ENCODE assay signal across 16 mouse cellular contexts in the genomic region with DNA sequence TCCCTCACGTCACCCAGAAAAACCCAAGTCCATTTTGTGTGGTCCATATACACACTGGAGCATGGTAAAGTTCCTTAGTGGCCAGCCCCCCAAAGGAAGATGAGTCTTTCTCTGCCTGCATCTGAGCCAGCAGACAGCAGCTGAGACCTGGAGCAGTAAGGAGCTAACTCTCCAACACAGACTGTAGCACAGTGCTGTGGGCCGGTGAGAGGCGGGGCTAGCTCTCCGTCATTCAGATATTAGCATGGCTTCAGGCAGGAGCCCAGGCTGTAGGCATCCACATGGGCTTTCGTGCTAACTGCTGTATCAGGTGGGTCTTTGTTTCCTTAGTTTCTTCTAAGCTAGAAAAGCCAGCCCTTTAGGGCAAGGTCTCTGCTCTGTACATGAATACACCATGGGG. TPM values are rescaled to one million over a fixed set of nuclear protein-coding genes. Genes with fewer than 3 reads are reported as not detected.
DNase-seq lines count a peak whose midpoint lies in the region; ATAC-seq lines count a peak whose summit lies in the region.
"Had no signal": no experiment of that assay in that cellular context is flagged by ENCODE, and none has a peak within 500 bp of the region (broad histone marks: within the 10 kb centered on the region; RNA-seq: fewer than 3 reads in every experiment).

No protein-coding gene starts in this region.

- no peaks in the 10 kb centered on the region for H3K9me3 ChIP-seq in neural tube, embryonic 11.5 days (ENCODE audit: control insufficient read depth, low read length)
- no peaks in the 10 kb centered on the region for H3K9me3 ChIP-seq in neural tube, embryonic 15.5 days (replicated peaks)
- H3K9me3 ChIP-seq in embryonic facial prominence, embryonic 11.5 days (replicated peaks; ENCODE audit: control insufficient read depth, low read length) = no peaks in the 10 kb centered on the region
- no peaks in the 10 kb centered on the region for H3K9me3 ChIP-seq in hindbrain, embryonic 16.5 days (ENCODE audit: control insufficient read depth, low read length)
- no peaks in the 10 kb centered on the region for H3K9me3 ChIP-seq in neural tube, embryonic 14.5 days (ENCODE audit: control insufficient read depth, low read length)
- H3K9me3 ChIP-seq: neural tube, embryonic 12.5 days had no signal

- peak; percentile 67; the same call in 1 of the 2 replicates for ATAC-seq in neural tube, embryonic 11.5 days (ENCODE audit: insufficient read depth, low FRiP score, low TSS enrichment)
- ATAC-seq in neural tube, embryonic 15.5 days (ENCODE audit: low FRiP score) = no peak
- ATAC-seq in embryonic facial prominence, embryonic 11.5 days (replicated peaks; ENCODE audit: insufficient number of reproducible peaks, low FRiP score, low TSS enrichment, low read depth) = peak; percentile 66
- peak; percentile 68; the same call in 1 of the 2 replicates for ATAC-seq in hindbrain, embryonic 16.5 days
- peak; percentile 87; the same call in 1 of the 2 replicates for ATAC-seq in neural tube, embryonic 14.5 days (ENCODE audit: low read depth)

- no peak overlapping the region for H3K9ac ChIP-seq in neural tube, embryonic 11.5 days (ENCODE audit: low read length)
- H3K9ac ChIP-seq in neural tube, embryonic 15.5 days (replicated peaks) = no peak overlapping the region
- H3K9ac ChIP-seq in embryonic facial prominence, embryonic 11.5 days (replicated peaks; ENCODE audit: low read length) = no peak overlapping the region
- no peak overlapping the region for H3K9ac ChIP-seq in hindbrain, embryonic 16.5 days (ENCODE audit: low read depth, low read length)
- H3K9ac ChIP-seq in neural tube, embryonic 14.5 days (replicated peaks; ENCODE audit: low read depth, low read length) = no peak overlapping the region
- H3K9ac ChIP-seq: liver, embryonic 14.5 days; neural tube, embryonic 12.5 days had no signal

- DNase-seq in neural tube, embryonic 11.5 days (ENCODE audit: low spot score) = peak; percentile 40
- peak; percentile 21 for DNase-seq in embryonic facial prominence, embryonic 11.5 days (ENCODE audit: low spot score)
- no peak for DNase-seq in cerebellum, adult 11 months
- no peak for DNase-seq in c-Kit-positive CD71-positive TER-119-positive erythroid progenitor cells, embryonic 14.5 days (ENCODE audit: low spot score)
- no peak for DNase-seq in layer of hippocampus, postnatal 25 days (ENCODE audit: extremely low spot score in 1 of 2, low spot score in 1 of 2)
- DNase-seq: adrenal gland, postnatal 25 days; cerebellum, adult 2 months; kidney, postnatal 36 days; right cerebral cortex, postnatal 4 days had no signal

- H3K27ac ChIP-seq in neural tube, embryonic 11.5 days (ENCODE audit: low read depth, low read length) = no peak overlapping the region
- no peak overlapping the region for H3K27ac ChIP-seq in neural tube, embryonic 15.5 days (replicated peaks)
- no peak overlapping the region for H3K27ac ChIP-seq in embryonic facial prominence, embryonic 11.5 days (replicated peaks; ENCODE audit: low read depth, low read length)
- no peak overlapping the region for H3K27ac ChIP-seq in hindbrain, embryonic 16.5 days (ENCODE audit: low read depth, low read length)
- H3K27ac ChIP-seq in neural tube, embryonic 14.5 days (ENCODE audit: low read depth, low read length) = no peak overlapping the region
- H3K27ac ChIP-seq: liver, embryonic 14.5 days; macrophage; neural tube, embryonic 12.5 days had no signal

- no peak overlapping the region for H3K4me3 ChIP-seq in neural tube, embryonic 11.5 days (ENCODE audit: low read depth, low read length)
- no peak overlapping the region for H3K4me3 ChIP-seq in neural tube, embryonic 15.5 days (replicated peaks)
- H3K4me3 ChIP-seq in embryonic facial prominence, embryonic 11.5 days (ENCODE audit: low read depth, low read length) = no peak overlapping the region
- H3K4me3 ChIP-seq in hindbrain, embryonic 16.5 days (ENCODE audit: low read length) = no peak overlapping the region
- H3K4me3 ChIP-seq in neural tube, embryonic 14.5 days (ENCODE audit: low read depth, low read length) = no peak overlapping the region
- H3K4me3 ChIP-seq: neural tube, embryonic 12.5 days had no signal

- no peaks in the 10 kb centered on the region for H3K36me3 ChIP-seq in neural tube, embryonic 11.5 days (ENCODE audit: control insufficient read depth, insufficient read depth, low read length)
- no peaks in the 10 kb centered on the region for H3K36me3 ChIP-seq in neural tube, embryonic 15.5 days
- no peaks in the 10 kb centered on the region for H3K36me3 ChIP-seq in embryonic facial prominence, embryonic 11.5 days (replicated peaks; ENCODE audit: control insufficient read depth, insufficient read depth, low read depth, low read length)
- H3K36me3 ChIP-seq in hindbrain, embryonic 16.5 days (ENCODE audit: control insufficient read depth, insufficient read depth, low read length) = no peaks in the 10 kb centered on the region
- no peaks in the 10 kb centered on the region for H3K36me3 ChIP-seq in neural tube, embryonic 14.5 days (ENCODE audit: control insufficient read depth, insufficient read depth, low read length)
- H3K36me3 ChIP-seq: neural tube, embryonic 12.5 days had no signal

- no peak overlapping the region for H3K4me2 ChIP-seq in neural tube, embryonic 11.5 days (ENCODE audit: low read depth)
- H3K4me2 ChIP-seq in neural tube, embryonic 15.5 days = no peak overlapping the region
- H3K4me2 ChIP-seq in embryonic facial prominence, embryonic 11.5 days (ENCODE audit: low read depth, low read length) = no peak overlapping the region
- H3K4me2 ChIP-seq in hindbrain, embryonic 16.5 days (ENCODE audit: low read length) = no peak overlapping the region
- H3K4me2 ChIP-seq in neural tube, embryonic 14.5 days (ENCODE audit: low read depth, low read length) = no peak overlapping the region
- H3K4me2 ChIP-seq: neural tube, embryonic 12.5 days had no signal

- 51% methylated on average over 5 of the region's 5 CpGs for WGBS in neural tube, embryonic 11.5 days
- WGBS in neural tube, embryonic 15.5 days = 36% methylated on average over 5 of the region's 5 CpGs
- WGBS in embryonic facial prominence, embryonic 11.5 days = 45% methylated on average over 5 of the region's 5 CpGs
- WGBS in hindbrain, embryonic 16.5 days = 31% methylated on average over 5 of the region's 5 CpGs
- 36% methylated on average over 5 of the region's 5 CpGs for WGBS in neural tube, embryonic 14.5 days

- no peaks in the 10 kb centered on the region for H3K27me3 ChIP-seq in neural tube, embryonic 11.5 days (ENCODE audit: control insufficient read depth, insufficient read depth, low read length)
- H3K27me3 ChIP-seq in neural tube, embryonic 15.5 days (replicated peaks) = no peaks in the 10 kb centered on the region
- no peaks in the 10 kb centered on the region for H3K27me3 ChIP-seq in embryonic facial prominence, embryonic 11.5 days (ENCODE audit: control insufficient read depth, insufficient read depth, low read length)
- no peaks in the 10 kb centered on the region for H3K27me3 ChIP-seq in hindbrain, embryonic 16.5 days (replicated peaks; ENCODE audit: control insufficient read depth, insufficient read depth, low read length)
- H3K27me3 ChIP-seq in neural tube, embryonic 14.5 days (ENCODE audit: control insufficient read depth, insufficient read depth, low read length) = no peaks in the 10 kb centered on the region
- H3K27me3 ChIP-seq: CH12.LX; neural tube, embryonic 12.5 days had no signal

- no peaks in the 10 kb centered on the region for H3K4me1 ChIP-seq in neural tube, embryonic 11.5 days (ENCODE audit: control insufficient read depth, insufficient read depth, low read length)
- H3K4me1 ChIP-seq in neural tube, embryonic 15.5 days = no peaks in the 10 kb centered on the region
- H3K4me1 ChIP-seq in embryonic facial prominence, embryonic 11.5 days (ENCODE audit: control insufficient read depth, insufficient read depth, low read length) = no peaks in the 10 kb centered on the region
- H3K4me1 ChIP-seq in hindbrain, embryonic 16.5 days (ENCODE audit: control insufficient read depth, insufficient read depth, low read depth, low read length) = no peaks in the 10 kb centered on the region
- no peaks in the 10 kb centered on the region for H3K4me1 ChIP-seq in neural tube, embryonic 14.5 days (ENCODE audit: control insufficient read depth, insufficient read depth, low read length)
- H3K4me1 ChIP-seq: neural tube, embryonic 12.5 days had no signal

RNA-seq across cellular contexts. Expression of a gene that starts 6.1 kb away (rescaled TPM):
- polyA plus RNA-seq in neural tube, embryonic 11.5 days (2014; fragmentation: Nextera tagmentation; extraction: Ambion mirVana) = 0.46 and 0.49 TPM in 2 replicates
- polyA plus RNA-seq in neural tube, embryonic 15.5 days (2015; fragmentation: Nextera tagmentation; extraction: Ambion mirVana) = 0.27 TPM in 1 of 2 replicates, not detected in the other
- polyA plus RNA-seq in embryonic facial prominence, embryonic 11.5 days (2014; fragmentation: Nextera tagmentation; extraction: Ambion mirVana) = 0.11 and 0.18 TPM in 2 replicates
- polyA plus RNA-seq in hindbrain, embryonic 16.5 days (2015; fragmentation: Nextera tagmentation; extraction: Ambion mirVana) = 0.11 and 0.15 TPM in 2 replicates
- 0.15 and 0.20 TPM in 2 replicates for polyA plus RNA-seq in neural tube, embryonic 14.5 days (2014; fragmentation: Nextera tagmentation; extraction: Ambion mirVana)
- under 1 TPM; 0.22 to 0.45 TPM for total RNA-seq in layer of hippocampus, postnatal 25 days (2021)
- total RNA-seq: CH12.LX had no signal
- polyA plus RNA-seq: liver, embryonic 14.5 days; macrophage had no signal

RNA-seq across cellular contexts. Expression of a gene that starts 60.0 kb away (rescaled TPM):
- 45.8 and 49.1 TPM in 2 replicates for polyA plus RNA-seq in neural tube, embryonic 11.5 days (2014; fragmentation: Nextera tagmentation; extraction: Ambion mirVana)
- polyA plus RNA-seq in neural tube, embryonic 15.5 days (2015; fragmentation: Nextera tagmentation; extraction: Ambion mirVana) = 49.3 and 54.6 TPM in 2 replicates
- polyA plus RNA-seq in embryonic facial prominence, embryonic 11.5 days (2014; fragmentation: Nextera tagmentation; extraction: Ambion mirVana) = 38.9 and 42.4 TPM in 2 replicates
- 45.2 and 46.6 TPM in 2 replicates for polyA plus RNA-seq in hindbrain, embryonic 16.5 days (2015; fragmentation: Nextera tagmentation; extraction: Ambion mirVana)
- polyA plus RNA-seq in neural tube, embryonic 14.5 days (2014; fragmentation: Nextera tagmentation; extraction: Ambion mirVana) = 59.6 and 60.7 TPM in 2 replicates
- total RNA-seq in layer of hippocampus, postnatal 25 days (2021) = 10 to 100 TPM; 62.3 to 65.7 TPM

Comparison
In these comparisons a context has a peak if more than half of its experiments do, and no peak if none do; other contexts are left out.
1. DNase-seq: peak in neural tube, embryonic 11.5 days (single experiment) and embryonic facial prominence, embryonic 11.5 days (single experiment); none in cerebellum, adult 11 months (single experiment), c-Kit-positive CD71-positive TER-119-positive erythroid progenitor cells, embryonic 14.5 days (single experiment) and layer of hippocampus, postnatal 25 days (0 of 2).